Mouse (Mus musculus) CH12F3 (cell line): Measurements from ENCODE around the gene Abcg1.

Experiments used
- in situ Hi-C: fragments of 300-500 bp; cut with MboI; formaldehyde crosslinking; loops from 2 replicates; pipeline ENCODE4 v1.14.3; 2020; ENCODE audit warnings: low sequenced_read_pairs

The Abcg1 gene

DNA sequence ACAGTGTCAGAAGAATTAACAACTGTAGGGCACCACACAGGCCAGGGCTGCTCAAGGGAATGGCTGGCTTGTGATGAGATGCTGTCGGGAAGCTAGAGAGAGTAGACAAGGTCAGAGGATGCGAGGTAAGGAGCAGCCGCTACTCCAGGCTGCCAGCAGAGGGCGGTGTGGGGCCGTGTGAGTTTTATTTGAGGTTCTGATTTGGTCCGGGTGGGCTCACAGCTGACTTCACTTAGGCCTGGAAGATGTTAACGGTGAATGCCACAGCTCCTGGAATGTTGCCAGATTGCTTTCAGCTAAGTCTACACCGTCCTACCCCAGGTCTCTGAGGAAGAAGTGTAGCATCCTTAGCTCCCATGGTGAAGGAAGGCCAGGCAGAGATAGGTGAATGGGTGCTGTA, 64.5 kb downstream of the Abcg1 start:
- in situ Hi-C loops = no loop called here

DNA sequence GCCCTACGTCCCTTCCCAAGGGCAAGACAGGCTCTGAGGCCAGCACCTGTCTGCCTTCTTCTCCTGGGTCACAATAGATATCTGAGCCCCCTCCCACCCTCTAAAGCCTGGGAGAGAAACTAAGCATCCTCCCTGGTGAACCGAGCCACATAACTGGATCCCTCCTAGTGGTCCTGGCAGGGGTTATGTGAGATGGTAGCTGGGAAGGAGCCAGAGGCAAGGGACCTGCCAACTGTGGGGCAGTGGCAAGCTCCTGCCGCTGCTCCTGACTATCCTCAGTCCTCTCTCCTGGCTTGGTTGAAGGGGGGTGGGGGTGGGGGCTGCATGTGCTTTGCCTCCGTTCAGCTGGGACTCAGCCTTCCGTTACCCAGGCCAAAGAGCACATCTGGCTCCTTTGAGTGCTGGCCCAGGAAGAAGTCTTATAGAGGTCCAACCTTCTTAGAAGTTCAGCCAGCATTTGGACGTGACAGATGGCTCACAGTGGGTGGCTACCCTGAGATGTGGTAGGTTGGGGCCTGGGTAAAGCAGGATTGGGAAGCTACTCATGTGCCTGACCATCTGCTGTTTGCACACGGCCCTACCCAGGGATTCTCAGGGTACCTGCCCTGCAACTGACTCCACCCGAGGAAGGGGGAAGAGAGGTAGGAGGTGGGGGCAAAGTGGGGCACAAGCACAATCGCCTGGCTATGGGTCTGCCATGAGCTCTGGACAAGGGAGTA, 68.2 kb downstream of the Abcg1 start:
- in situ Hi-C loops = no loop called here

DNA sequence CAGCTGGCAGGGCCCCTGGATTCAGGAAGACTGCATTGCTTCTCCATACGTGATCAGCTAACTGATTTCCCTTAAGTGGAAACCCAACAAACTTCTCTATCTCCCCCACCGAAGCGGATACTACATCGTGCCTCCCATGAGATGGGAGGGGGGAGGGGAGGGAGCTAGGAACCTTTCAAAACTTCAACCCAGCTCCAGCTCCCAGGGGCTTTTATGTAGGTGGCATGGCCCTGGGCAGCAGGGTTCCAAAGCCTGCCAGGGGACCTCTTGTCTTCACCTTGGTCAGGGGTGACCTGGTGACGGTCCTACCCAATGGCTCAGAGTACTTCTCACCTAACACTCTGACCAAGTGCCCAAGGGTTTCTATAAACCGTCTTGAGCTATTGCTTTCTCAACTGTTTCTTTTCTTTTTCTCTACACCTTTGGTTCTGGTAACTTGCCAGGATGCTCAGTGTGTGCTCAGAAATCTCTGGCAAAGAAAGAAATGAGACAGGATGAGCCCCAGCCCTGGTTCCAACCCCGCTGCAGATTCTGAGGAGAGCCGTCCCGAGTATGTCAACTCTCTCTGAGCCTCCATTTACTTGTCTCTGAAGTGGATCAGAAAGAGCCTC, 71.3 kb downstream of the Abcg1 start:
- in situ Hi-C loops = no loop called here

DNA sequence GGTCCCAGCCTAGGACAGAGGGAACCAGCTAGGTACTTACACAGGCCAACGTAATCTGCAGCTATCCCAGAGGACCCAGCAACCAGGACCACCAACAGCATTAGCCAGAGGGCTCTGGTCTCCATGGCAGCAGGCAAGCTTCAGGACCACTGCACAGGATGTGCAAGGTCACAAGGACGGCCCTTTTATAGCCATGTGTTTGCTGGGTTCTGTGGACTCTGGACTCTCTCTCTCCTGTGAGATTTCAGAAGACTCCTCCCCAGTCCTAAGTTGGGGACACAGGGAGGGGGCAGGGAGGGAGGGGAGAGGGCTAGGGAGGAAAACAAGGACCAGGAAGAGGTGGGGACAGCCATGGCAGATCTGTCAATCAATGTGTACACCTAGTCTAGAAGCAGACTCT, 72.0 kb downstream of the Abcg1 start, which contains the start of gene Tff3:
Gene Tff3 (minus strand): TSS at position 195 of the 400 bp plus-strand sequence.
- in situ Hi-C loops = no loop called here

DNA sequence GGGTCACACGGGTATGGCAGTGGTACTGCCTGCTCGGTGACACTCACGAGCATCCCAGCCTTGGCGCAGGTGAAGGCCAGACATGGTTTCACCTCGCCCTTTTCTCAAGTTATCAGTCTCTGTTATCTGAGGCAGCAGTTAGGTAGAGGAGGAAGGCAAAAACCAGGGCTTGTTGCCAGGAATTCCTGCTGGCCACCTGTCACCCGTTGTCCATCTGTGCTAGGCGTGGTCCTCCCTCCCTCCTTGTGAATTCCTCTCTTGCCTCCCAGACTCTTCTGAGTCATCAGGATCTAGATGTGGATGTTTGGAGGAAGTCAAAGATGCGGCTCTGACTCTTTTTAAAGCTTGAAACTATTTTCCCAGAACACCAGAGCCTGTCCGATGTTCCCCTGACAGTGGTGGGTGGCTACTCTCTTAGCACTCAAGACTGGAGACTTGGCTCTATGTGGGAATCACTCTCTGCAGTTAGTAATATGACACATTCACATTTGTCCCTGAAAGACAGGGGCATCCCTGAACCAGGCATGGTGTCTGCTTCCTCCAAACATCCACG, 73.9 kb downstream of the Abcg1 start:
- in situ Hi-C loops = loop anchor here (10.0 kb wide), 1 partner anchor 123 kb away; no protein-coding TSS in a partner anchor

DNA sequence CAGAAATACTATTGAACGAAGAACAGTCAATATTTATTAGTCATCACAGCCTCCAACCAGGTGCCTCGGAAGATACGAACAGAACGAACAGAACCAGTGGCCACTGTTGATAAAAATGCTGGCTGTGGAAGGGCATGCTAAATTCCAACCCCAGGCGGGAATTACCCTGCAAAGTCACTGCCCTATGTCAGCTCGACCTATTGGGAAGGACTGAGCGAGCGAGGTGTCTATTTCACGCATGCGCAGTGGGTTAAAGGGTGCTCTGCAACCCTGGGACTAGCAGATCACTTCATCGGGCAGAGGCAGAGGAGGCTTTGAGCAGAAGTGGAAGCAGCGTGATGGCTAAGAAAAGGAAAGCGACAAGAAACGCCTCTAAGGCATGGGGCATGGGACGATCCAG, 76.3 kb downstream of the Abcg1 start:
- in situ Hi-C loops = loop anchor here (10.0 kb wide), 1 partner anchor 121 kb away; no protein-coding TSS in a partner anchor

DNA sequence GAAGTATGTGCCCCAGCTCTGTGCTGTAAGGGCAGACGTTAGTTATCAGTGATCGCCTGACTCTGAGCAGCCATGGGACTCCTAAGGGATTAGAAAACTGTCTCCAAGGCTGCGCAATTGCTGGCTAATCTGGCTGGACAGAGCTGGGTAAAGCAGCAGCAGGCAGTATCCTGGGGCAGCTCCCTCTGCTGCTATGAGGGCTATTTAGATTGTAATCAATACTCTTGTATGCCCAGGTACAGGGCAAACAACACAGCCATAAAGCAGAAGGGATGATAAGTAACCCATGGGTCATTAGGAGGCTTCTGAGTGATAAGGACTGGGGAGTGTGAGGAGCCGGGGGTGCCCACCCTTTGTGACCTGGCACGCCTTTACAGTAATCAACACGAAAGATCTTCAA, 77.4 kb downstream of the Abcg1 start:
- in situ Hi-C loops = loop anchor here (10.0 kb wide), 1 partner anchor 120 kb away; no protein-coding TSS in a partner anchor

DNA sequence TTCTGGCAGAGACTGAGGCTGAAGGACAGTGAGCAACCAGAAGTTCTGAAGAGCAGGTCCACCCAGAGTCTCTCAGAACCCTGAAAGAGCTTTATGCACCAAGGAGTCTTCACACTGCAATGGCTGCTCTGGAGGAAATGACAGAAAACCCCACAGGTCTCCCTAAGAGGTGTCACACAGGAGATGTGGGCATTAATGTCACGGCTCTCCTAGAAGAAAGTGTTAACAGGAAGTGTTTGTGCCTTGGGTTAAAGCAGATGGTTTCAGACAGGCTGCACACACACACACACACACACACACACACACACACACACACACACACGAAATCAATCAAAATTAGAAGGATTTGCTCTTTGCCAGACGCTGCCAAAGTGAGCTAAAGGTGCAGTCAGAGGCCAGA, 78.8 kb downstream of the Abcg1 start:
- in situ Hi-C loops = loop anchor here (10.0 kb wide), 1 partner anchor 119 kb away; no protein-coding TSS in a partner anchor

DNA sequence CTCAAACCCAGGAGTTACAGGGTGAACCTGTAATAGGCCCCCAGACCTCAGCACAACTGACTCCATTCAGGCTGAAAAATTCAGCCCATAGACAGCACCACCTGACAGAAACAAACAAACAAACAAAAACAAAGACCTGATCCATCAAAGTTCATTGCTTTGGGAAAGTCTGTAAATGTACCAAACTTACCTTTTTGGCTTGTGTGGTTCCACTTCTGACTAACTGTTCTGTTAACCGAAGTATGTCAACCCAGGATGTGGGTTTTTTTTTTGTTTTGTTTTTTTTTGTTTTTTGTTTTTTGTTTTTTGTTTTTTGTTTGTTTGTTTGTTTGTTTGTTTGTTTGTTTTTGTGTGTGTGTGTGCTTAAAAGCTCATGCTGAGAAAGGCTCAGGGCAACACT, 79.3 kb downstream of the Abcg1 start:
- in situ Hi-C loops = loop anchor here (10.0 kb wide), 1 partner anchor 118 kb away; no protein-coding TSS in a partner anchor

DNA sequence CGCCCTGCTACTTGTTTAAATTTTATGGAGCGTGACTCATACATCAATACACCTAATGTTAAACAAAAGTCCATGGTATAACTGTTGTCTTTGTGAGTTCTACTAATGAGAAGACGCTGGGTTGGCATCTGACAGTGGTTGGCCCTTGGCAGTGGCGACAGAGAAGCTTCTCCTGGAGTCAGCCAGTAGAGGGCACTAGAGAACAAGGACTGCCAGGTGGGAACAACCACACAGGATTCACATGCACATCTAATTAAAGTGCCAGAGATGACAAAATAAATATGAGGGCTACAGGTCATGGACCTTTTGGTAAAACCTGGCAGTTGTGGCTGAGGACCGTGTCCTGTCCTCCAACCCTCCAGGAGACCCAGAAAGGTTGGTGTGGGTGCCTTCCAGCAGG, 80.9 kb downstream of the Abcg1 start:
- in situ Hi-C loops = loop anchor here (10.0 kb wide), 1 partner anchor 116 kb away; no protein-coding TSS in a partner anchor

DNA sequence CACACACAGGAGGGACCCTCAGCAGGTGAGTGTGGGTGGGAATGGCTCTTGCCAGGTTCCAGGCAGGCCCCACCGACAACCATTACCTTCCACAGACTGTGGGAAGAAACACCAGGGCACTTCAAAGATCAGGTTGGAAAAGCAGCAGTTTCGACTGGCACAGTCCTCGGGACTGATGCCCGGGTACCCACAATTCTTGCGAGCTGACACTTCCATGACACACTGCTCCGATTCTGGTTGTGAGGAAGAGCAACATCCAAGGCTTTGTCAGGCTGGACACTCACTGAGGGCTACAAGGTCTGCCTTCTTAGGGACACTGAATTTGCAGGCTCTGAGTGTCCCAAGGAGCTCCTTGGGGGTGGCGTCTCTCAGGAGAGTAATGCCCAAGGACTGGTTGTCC, 84.6 kb downstream of the Abcg1 start:
- in situ Hi-C loops = no loop called here

DNA sequence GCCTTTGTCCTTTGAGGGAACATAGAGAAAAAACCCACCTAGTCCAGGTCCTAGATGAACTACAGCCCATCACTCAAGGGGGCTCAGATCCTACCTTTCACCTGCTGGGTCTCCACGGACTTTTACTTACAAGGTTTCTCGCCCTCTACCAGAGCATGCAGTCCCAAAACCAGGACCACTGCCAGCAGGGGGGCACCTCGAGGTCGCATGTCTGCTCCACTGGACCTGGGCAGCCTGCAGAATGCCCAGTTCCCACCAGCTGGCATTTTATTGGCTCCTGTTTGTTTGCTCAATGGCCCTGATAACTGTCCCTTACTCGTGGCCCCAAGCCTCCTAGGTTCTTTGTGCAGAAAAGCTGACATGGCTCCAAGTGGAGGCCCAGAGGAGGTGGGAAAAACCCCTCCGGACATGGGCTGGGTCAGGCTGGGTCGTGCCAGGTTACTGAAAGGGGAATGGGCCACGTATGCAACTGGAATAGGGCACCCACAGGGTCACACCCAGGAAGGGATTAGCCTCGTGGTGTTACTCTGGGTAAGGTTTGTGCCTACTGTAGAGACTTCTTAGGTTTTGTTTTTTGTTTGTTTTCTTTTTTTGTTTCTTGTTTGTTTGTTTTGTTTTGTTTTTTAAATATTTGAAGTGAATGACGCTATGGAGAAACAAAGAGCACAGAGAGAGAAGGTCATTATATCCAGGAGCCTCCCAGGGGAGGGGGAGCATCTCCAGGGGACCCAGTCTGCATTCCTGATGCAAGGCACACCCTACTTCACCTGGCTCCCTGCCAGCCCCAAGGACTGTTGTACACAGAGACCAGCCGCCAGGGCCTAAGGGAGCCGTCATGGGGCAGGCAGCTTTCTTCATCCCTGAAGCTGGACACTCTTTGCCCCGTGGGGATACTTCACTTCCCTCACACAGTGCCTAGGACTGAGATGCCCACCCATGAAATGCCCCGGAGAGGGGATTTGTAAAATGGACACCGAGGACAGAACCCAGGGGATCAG, 86.9 kb downstream of the Abcg1 start, which contains the start of gene Tff2:
Gene Tff2 (minus strand): TSS at position 243 of the 998 bp plus-strand sequence.
- in situ Hi-C loops = no loop called here

DNA sequence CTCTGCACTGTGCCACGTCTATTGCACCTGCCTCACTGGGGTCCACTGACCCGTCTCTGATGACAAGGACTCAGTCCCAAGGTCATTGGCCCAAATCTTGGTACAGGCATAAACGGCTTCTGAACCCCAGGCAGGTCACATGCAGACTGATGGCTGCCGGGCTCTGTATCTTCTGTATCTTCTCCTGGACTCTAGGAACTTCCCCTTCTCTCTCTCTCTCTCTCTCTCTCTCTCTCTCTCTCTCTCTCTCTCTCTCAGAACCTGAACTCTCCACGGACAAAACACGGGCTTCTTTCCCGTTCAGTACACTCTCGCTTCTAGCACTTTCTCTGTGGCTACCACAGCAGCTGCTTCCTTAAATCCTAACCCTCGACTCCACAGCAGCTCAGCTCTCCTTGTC, 88.5 kb downstream of the Abcg1 start:
- in situ Hi-C loops = no loop called here

DNA sequence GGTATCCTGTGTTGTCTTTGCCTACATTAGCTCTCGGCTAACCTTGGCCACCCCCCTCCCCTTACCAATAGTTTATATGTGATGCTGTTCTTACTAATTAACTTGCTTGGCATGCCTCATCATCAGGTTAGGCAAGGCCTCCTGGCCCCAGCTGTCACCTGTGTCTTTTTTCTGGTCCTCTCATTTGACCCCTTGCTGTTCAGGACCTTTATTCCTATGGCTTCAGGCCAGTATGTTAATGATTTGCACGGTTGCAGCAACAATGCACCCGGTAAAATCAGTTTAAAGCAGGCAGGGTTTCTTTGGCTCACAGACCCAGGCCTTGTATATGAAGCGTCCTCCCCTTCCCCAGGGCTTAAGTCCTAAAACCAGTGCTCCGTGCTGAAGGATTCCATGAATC, 95.0 kb downstream of the Abcg1 start:
- in situ Hi-C loops = no loop called here

DNA sequence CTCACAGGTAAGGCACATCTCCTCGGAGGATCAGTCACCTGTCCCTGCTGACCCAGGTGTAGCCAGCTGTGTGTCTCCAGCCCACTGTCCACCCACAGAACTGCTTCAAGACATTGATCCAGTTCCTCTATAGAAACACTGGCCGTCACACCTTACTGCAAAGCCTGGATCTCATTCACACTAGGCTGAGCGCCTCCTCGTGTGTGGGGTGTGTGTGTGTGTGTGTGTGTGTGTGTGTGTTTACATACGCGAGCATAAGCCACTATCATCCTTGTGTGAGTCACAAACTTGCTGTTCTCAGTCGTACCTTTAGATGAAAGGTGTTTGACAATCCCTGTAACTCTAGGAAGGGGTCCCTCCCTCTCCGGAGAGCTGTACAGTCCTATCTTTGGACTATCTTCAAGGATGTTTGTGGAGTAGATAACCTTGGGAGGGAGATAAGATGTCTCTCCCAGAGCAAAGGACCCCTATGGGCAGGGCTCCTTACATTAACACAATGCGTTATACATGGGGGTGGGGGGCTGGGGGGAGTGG, 95.6 kb downstream of the Abcg1 start:
- in situ Hi-C loops = no loop called here

DNA sequence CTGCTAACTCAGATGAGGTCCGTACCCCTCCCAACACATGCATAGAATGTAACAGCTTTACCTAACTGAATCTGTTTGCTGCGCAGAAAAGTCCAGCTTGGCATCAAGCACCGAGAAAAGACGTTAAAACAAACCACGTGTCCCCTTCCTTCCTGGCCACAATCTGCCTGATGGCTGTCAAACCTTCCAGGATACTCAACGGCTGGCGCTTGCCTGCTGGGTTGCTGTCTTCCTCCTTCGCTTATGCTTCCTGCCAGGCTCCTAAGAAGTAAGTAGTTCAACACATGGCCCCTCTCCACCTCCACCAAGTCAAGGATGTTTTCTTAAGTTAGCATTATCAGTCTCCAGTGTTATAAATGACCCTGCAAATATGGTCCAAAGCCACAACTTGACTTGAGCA, 96.3 kb downstream of the Abcg1 start:
- in situ Hi-C loops = no loop called here

DNA sequence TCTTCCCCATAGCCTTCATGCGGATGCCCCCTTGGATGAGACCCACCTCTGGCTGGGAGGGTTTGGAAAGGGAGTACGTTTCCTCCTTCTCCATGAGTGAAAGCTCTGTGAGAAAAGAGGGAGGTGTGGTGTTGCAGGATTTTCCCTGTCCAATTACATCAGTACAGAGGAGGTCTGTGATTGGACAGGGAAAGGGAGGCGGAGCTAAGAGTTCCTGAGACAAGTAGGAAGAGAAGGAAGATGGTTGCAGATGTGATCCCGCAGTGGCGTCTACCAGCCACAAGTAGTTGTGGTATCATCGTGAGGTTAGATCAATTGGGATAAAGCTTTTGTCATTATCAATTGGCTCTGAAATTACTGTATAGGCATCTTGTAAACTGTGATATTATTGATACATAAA, 100.4 kb downstream of the Abcg1 start:
- in situ Hi-C loops = no loop called here

DNA sequence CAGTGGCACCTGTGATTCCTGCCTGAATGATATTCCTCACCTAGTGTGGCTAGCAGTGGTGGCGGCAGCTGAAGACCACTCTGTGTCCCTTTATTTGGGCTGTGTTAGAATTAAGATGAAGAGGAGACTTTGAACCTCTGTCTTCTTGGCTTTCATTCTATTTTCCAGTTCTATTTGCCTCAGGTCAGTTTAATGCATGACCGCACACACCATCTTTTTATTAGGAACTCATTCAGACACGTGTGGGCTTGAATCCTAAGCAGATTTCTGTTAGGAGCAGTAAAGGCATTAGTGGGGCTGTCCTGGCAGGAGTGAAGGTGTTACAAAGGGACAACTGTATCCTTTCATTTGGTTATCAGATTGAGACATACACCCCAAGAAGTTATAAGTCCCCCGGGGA, 102.8 kb downstream of the Abcg1 start:
- in situ Hi-C loops = no loop called here

DNA sequence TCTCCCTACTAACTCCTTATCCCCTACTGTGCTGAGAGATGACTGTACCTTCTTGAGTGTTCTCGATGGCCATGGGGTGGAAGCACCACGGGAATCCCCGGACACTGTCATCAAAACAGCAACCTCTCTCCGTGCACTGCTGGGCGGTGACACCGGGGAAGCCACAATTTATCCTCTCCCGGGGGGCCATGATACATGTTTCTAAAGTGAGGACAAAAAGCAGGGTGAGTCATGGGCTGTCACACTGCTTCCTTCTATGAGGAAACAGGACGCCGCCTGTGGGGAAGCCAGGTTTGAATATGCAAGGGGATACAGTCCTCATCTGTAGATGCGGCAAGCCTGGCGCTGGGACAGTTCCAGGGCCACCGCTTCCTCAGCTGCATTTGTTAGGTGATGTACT, 105.1 kb downstream of the Abcg1 start:
- in situ Hi-C loops = no loop called here

DNA sequence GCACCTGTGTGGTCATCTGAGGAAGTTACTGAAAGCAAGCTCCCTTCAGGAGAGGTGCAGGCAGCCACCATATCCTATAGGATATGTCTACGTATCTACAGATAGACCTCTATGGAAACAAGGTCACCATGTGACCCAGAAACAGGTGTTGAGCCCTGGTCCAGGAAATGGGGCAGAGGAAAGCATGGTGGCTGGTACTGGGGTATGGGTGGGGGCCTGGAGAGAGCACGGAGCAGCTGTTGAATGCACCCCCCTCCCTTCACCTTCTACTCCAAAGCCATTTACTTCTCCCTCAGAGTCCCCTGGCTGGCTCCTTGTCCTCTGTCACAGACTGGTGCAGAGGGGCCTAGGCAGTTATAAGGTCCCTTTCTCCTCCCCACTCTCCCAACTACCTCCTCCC, 106.3 kb downstream of the Abcg1 start:
- in situ Hi-C loops = no loop called here
